Mouse (Mus musculus) liver, embryonic 11.5 days (tissue): ENCODE data around the gene Speg. TPM values are rescaled to one million over a fixed set of nuclear protein-coding genes. Genes with fewer than 3 reads are reported as not detected.

Experiments used
- ATAC-seq: fragments of 200-750 bp; cut with Nextera tagmentation; replicated peaks from 2 replicates; pipeline ENCODE4 v1.8.0; 2017; ENCODE audit warnings: moderate number of reproducible peaks, mild to moderate bottlenecking, moderate TSS enrichment, moderate library complexity; ENCODE audit not compliant: low FRiP score
- DNase-seq: peaks from one replicate; pipeline ENCODE4 v3.0.0-alpha.2; 2017; ENCODE audit warnings: low spot score
- H3K27ac ChIP-seq: fragments of 300-500 bp; sonication (generic); 2 replicates; pipeline ENCODE4 v1.5.1; 2014; ENCODE audit warnings: mild to moderate bottlenecking, low read depth, low read length, control low read depth
- H3K27me3 ChIP-seq: fragments of 300-500 bp; sonication (generic); replicated peaks from 2 replicates; pipeline ENCODE4 v1.6.1; 2014; ENCODE audit warnings: low read length, mixed read lengths; ENCODE audit not compliant: control insufficient read depth, insufficient read depth
- H3K36me3 ChIP-seq: fragments of 300-500 bp; sonication (generic); 2 replicates; pipeline ENCODE4 v1.6.1; 2014; ENCODE audit warnings: mild to moderate bottlenecking, low read length, moderate library complexity, mixed read lengths; ENCODE audit not compliant: control insufficient read depth, insufficient read depth
- H3K4me1 ChIP-seq: fragments of 300-500 bp; sonication (generic); replicated peaks from 2 replicates; pipeline ENCODE4 v1.6.1; 2014; ENCODE audit warnings: low read length, mixed read lengths; ENCODE audit not compliant: control insufficient read depth, insufficient read depth
- H3K4me2 ChIP-seq: fragments of 300-500 bp; sonication (generic); 2 replicates; pipeline ENCODE4 v1.6.1; 2014; ENCODE audit warnings: mild to moderate bottlenecking, control low read depth, moderate library complexity
- H3K4me3 ChIP-seq: fragments of 300-500 bp; sonication (generic); 2 replicates; pipeline ENCODE4 v1.5.1; 2014; ENCODE audit warnings: low read depth, low read length, control low read depth
- H3K9ac ChIP-seq: fragments of 300-500 bp; sonication (generic); 2 replicates; pipeline ENCODE4 v1.6.1; 2014; ENCODE audit warnings: low read depth, low read length, control low read depth
- H3K9me3 ChIP-seq: fragments of 300-500 bp; sonication (generic); 2 replicates; pipeline ENCODE4 v1.6.1; 2016; ENCODE audit warnings: low read length, inconsistent platforms, mixed read lengths; ENCODE audit not compliant: control insufficient read depth
- WGBS: fragments of 180-500 bp; shearing (Covaris S2); extraction: QIAGEN DNeasy Blood & Tissue Kit; methylation state at CpG from one replicate; pipeline ENCODE4 v1.1.7; 2014; 5-methylcytosine and 5-hydroxymethylcytosine counted together
- polyA plus RNA-seq: library from polyadenylated mRNA; unstranded; fragments of >200 nt; fragmentation: Nextera tagmentation; extraction: Ambion mirVana; gene quantifications from 2 replicates; pipeline ENCODE4 v1.2.1, GENCODE M21; 2014

Gene Speg
- polyA plus RNA-seq, 1 experiment from 2014 or later, result 32.3 TPM

DNA sequence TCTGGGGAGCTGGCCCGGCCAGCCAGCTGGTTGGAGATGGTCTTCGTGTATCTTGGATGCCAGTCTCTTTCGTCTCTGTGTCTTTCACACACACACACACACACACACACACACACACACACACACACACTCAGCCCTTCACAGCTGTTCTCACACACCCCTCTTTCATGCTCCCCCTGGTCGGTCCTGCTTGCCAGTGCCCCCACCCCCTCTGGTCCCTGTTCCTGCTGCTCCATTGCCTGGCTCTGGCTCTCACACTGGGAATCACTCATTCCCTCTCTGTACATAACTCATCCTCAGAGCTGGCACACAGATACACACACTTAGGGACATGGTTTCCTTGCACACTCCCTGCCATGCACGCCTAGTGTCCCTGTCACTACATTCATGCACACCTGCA is 76.8 kb downstream of the Speg start:
- no peak overlapping the region for H3K4me3 ChIP-seq
- ATAC-seq (no peak), DNase-seq (no peak)
- peak overlapping the region; percentile 73; the same call in 1 of the 2 replicates for H3K4me2 ChIP-seq
- no peak overlapping the region for H3K9ac ChIP-seq
- H3K4me1 ChIP-seq, result peaks cover 49% of the 10 kb centered on the region
- no peaks in the 10 kb centered on the region for H3K9me3 ChIP-seq
- peaks cover 95% of the 10 kb centered on the region for H3K27me3 ChIP-seq
- H3K36me3 ChIP-seq, result no peaks in the 10 kb centered on the region
- 56% methylated on average over 5 of the region's 5 CpGs for WGBS
- H3K27ac ChIP-seq, result no peak overlapping the region

DNA sequence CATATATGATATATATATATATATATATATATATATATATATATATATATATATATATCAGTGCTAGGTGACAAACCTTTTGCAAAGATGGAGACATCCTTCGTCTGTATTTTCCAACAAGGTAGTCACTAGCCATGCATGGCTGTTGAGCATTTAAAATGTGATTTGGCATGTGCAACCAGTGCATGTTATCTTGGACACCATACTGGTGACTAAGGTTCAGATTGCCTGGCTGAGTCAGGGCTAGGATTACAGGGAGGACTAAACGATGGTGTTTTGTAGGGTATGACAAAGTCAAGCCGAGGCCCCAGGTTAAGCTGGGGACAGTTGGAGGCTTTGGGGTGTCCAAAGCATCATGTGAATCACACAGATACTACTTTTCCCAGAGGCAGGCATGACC is 80.3 kb downstream of the Speg start:
- H3K36me3 ChIP-seq, result no peaks in the 10 kb centered on the region
- H3K4me1 ChIP-seq, result peaks cover 34% of the 10 kb centered on the region
- no peak overlapping the region for H3K4me3 ChIP-seq
- WGBS, result 62% methylated on average over 3 of the region's 3 CpGs
- H3K4me2 ChIP-seq, result no peak overlapping the region
- ATAC-seq (no peak), DNase-seq (no peak)
- peaks cover 91% of the 10 kb centered on the region for H3K27me3 ChIP-seq
- no peaks in the 10 kb centered on the region for H3K9me3 ChIP-seq
- no peak overlapping the region for H3K27ac ChIP-seq
- H3K9ac ChIP-seq, result no peak overlapping the region

DNA sequence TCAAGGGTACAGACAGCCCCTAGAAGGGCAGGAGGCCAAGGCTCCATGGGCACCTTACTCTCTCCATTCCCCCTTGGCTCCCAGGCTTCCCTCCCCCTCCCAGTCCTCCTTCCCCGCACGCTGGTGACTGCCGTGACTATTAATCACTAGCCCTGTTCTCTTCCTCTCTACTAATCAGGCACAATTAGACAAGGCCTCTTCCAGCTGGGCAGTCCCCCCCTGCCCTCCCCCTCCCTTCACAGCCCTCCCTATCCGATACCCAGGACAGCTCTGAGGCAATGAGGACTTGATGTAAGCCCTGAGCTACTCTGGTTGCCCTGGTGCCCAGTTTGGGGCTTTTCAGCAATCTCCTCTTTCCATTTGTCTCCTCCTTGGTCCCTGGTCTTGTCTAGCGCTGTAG is 80.9 kb downstream of the Speg start:
- peaks cover 86% of the 10 kb centered on the region for H3K27me3 ChIP-seq
- DNase-seq, result no peak
- WGBS, result 19% methylated on average over 5 of the region's 5 CpGs
- no peak overlapping the region for H3K9ac ChIP-seq
- ATAC-seq, result no peak
- peaks cover 29% of the 10 kb centered on the region for H3K4me1 ChIP-seq
- no peak overlapping the region for H3K27ac ChIP-seq
- no peaks in the 10 kb centered on the region for H3K36me3 ChIP-seq
- no peak overlapping the region for H3K4me2 ChIP-seq
- H3K9me3 ChIP-seq, result no peaks in the 10 kb centered on the region
- H3K4me3 ChIP-seq, result no peak overlapping the region

DNA sequence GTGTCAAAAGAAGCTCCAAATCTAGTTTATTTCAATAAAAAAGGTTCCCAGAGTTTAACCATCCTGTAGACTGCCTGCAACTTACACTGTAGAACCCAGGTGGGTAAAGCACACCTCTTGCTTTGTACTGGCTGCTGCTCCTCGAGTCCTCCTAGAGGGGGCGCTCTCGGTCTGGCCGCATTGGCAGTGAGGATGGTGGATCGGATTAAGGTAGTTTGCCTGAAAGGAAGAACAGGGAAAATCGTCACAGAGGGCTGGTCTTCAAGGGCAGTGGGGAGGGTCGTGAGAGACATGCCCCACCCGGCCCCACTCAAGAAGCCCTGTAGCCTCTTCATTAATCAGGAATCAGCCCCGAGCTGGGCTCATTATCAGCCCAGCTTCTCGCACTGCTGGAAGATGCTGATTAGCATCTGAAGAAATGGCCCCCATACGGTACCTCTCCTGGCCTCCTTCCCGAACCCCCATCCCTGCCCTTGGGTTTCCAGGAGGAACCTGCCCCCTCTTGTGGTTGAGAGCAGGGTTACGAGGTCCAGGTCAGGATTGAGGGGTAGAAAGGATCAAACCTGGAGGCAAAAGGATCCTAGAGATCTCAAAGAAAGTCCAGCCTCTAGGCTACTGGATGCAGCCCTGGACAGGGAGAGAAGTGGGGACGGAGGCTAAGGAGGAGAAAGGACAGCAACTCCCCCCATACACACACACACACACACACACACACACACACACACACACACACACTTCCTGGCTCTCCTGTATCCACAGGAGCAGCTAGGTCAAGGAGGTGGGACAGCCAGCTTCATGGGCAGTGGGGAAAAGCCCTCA is 81.9 kb downstream of the Speg start:
- no peaks in the 10 kb centered on the region for H3K36me3 ChIP-seq
- ATAC-seq (no peak), DNase-seq (no peak)
- 11% methylated on average over 14 of the region's 14 CpGs for WGBS
- 0 out of 2 replicates have a peak overlapping the region, but pooled peaks have one; percentile 9 for H3K9ac ChIP-seq
- no peak overlapping the region for H3K4me2 ChIP-seq
- H3K4me1 ChIP-seq, result peaks cover 25% of the 10 kb centered on the region
- no peaks in the 10 kb centered on the region for H3K9me3 ChIP-seq
- no peak overlapping the region for H3K4me3 ChIP-seq
- H3K27me3 ChIP-seq, result peaks cover 76% of the 10 kb centered on the region
- H3K27ac ChIP-seq, result no peak overlapping the region; the same call in 1 of the 2 replicates

DNA sequence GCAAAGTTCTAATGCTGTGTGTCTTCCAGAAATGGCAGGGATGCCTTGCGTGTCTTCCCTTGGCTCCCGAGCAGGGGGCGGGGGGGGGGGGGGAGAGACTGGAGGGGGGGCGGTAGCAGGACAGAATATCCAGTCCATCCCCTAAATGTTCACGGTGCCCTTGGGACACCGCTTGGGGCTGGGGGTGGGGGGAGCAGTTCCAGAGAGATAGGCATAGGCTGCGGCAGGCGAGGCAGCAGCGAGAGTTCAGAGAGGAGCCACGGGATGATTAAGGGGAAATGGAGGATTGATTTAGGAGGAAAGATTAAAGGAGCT is 82.6 kb downstream of the Speg start:
- H3K4me2 ChIP-seq, result peak overlapping the region; percentile 68
- 7% methylated on average over 7 of the region's 10 CpGs for WGBS
- peak overlapping the region; percentile 64; the same call in 1 of the 2 replicates for H3K27ac ChIP-seq
- peak overlapping the region; percentile 38; the same call in 1 of the 2 replicates for H3K4me3 ChIP-seq
- ATAC-seq, result no peak
- H3K36me3 ChIP-seq, result no peaks in the 10 kb centered on the region
- no peak for DNase-seq
- H3K4me1 ChIP-seq, result peaks cover 30% of the 10 kb centered on the region
- H3K9ac ChIP-seq, result peak overlapping the region; percentile 34; the same call in 1 of the 2 replicates
- H3K27me3 ChIP-seq, result peaks cover 69% of the 10 kb centered on the region
- no peaks in the 10 kb centered on the region for H3K9me3 ChIP-seq

DNA sequence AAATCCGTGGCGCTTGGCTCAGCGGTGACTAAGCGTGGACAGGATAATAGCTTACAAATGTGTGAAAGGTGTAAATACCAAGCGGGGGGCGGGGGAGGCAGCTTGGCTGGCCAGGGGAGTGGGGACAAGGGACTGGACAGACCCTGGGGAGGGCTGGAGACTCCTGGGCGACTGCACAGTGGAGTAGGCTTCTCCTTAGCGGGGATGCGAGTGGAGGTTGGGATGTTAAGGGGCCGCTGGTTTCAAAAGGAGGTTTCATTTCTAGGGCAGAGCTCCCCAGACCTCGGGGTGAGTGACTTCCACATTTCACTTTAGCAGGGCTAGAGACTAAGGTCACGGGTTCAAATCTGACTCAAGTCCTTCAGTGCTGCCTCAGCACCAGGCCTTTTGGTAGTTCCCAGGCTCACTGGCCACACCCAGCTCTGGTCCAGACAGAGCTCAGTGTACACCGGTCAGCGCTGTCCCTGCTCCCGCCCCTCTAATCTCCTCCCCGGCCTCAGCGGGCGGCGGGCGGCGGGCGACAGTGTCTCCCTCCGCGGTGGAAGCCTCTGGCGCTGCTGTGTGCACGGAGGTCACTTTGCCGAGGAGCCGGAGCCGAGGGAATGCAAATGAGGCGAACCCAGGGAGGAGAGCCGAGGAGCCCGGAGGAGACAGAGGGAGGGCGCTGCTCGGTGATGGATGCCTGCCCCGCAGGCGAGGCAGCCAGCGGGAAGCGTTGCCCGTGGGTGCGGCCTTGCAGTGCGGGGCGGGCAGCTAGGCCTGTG is 83.1 kb downstream of the Speg start:
- Histone ChIP-seq H3K9ac (peak overlapping the region; percentile 37), H3K27ac (peak overlapping the region; percentile 64), H3K4me2 (peak overlapping the region; percentile 68), H3K4me1 (peaks cover 34% of the 10 kb centered on the region), H3K27me3 (peaks cover 63% of the 10 kb centered on the region), H3K36me3 (no peaks in the 10 kb centered on the region), H3K4me3 (peak overlapping the region; percentile 38), H3K9me3 (no peaks in the 10 kb centered on the region)
- ATAC-seq (peak; percentile 35), DNase-seq (peak; percentile 67)
- 4% methylated on average over 42 of the region's 42 CpGs for WGBS

DNA sequence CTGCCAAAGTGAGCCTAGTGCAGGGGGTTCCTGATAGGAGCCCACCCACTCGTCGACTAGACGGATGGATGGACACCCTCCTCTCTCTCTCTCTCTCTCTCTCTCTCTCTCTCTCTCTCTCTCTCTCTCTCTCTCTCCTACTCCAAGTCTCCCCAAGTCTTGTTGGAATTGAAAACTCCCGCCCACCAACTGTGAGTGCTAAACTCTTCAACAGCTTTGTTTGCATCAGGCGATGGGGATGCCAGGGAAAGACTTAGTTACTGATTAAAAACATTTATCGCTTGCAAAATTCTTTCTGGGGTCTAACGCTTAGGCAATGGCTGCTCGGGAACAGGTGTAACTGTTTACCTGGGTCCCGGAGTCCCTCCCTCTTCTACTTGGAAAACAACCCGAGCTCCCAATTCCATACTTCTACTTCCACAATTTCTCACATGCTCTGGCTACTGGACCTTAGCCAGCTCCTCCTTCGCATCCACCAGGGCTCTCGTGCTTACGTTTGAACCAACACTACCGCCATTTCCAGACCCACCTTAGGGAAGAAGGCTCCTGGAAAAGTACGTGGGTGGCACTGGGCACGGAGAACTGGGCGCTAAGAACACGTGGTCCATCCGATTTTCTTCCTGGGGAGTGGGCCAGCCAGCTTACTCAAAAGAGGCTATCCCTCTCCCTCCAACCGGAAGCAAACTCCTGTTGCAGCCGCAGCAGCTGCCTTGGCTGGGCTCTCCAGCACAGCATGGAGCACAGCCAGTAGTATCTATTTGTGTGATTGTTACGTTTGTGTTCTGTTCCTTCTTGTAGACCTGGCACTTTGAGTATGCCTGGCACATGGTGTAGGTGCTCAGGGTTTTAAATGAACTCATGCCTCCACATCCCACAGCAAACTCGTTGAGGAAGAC is 83.9 kb downstream of the Speg start:
- Histone ChIP-seq H3K4me3 (peak overlapping the region; percentile 38), H3K9me3 (no peaks in the 10 kb centered on the region), H3K4me2 (peak overlapping the region; percentile 68), H3K4me1 (peaks cover 42% of the 10 kb centered on the region), H3K27me3 (peaks cover 55% of the 10 kb centered on the region), H3K36me3 (no peaks in the 10 kb centered on the region), H3K9ac (peak overlapping the region; percentile 37; the same call in 1 of the 2 replicates), H3K27ac (peak overlapping the region; percentile 64)
- DNase-seq, result no peak
- WGBS, result 18% methylated on average over 23 of the region's 23 CpGs
- ATAC-seq, result no peak

DNA sequence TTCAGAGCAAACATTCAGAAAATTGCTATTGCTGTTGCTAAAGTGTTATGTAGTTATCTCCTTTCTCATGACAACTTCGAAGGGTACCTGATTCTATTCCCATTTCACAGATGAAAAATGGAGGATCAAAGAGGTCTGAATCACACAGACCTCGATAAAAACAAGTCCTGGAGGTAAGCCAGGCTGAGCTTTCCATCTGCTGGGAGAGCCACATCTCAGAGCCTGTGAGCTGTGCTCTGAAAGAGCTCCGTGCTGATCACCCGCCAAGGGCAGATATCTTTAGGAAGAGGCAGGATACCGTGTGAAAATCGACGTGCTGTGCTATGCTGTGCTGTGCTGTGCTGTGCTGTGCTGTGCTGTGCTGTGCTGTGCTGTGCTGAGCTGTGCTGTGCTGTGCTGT is 85.2 kb downstream of the Speg start:
- Histone ChIP-seq H3K9ac (no peak overlapping the region), H3K4me3 (no peak overlapping the region), H3K36me3 (no peaks in the 10 kb centered on the region), H3K9me3 (no peaks in the 10 kb centered on the region), H3K27ac (no peak overlapping the region), H3K4me2 (no peak overlapping the region), H3K27me3 (peaks cover 52% of the 10 kb centered on the region), H3K4me1 (peaks cover 52% of the 10 kb centered on the region)
- ATAC-seq (no peak), DNase-seq (no peak)
- WGBS, result 55% methylated on average over 7 of the region's 7 CpGs
